Comparison of ENCODE assay signal across 18 mouse cellular contexts in the genomic region with DNA sequence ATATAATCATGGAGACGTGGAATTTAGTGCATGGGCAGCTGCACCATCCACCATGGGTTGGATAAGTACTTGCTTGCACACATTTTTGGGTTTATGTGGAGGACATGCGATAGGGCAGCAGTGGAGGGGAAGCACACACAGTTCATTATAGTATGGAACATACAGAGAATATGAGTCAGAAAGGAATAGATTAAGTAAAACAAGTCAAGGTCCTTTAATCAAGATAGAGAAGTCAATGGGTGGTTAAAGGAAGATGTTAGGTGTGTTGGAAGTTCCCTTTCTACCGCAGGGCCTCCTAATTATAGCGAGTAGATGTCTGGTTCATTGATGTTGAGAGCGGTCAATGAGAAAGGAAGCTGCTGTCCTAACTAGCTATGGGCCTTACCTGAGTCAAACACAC.
DNase-seq lines count a peak whose midpoint lies in the region; ATAC-seq and TF ChIP-seq lines count a peak whose summit lies in the region.
"Had no signal": no experiment of that assay in that cellular context is flagged by ENCODE, and none has a peak within 500 bp of the region (broad histone marks: within the 10 kb centered on the region; RNA-seq: fewer than 3 reads in every experiment).

No protein-coding gene starts in this region.

- in situ Hi-C loops in CH12.LX (cut with MboI; ENCODE audit: low pct_ligation_motif_present, low pct_unique_long_range_greater_than_20kb, low sequenced_read_pairs), result no loop called here

- H3K4me2 ChIP-seq in CH12.LX (ENCODE audit: insufficient read depth, low read depth, poor library complexity, severe bottlenecking), result no peak overlapping the region; the same call in 1 of the 2 replicates
- H3K4me2 ChIP-seq: forebrain, embryonic 13.5 days; heart, embryonic 11.5 days; hindbrain, embryonic 13.5 days had no signal

- no peak for TF ChIP-seq RAD21 in CH12.LX (IDR thresholded peaks at IDR 0.05; ENCODE audit: low read depth, low read length)

- peak overlapping the region; percentile 41; the same call in 1 of the 2 replicates for H3K27ac ChIP-seq in CH12.LX (ENCODE audit: insufficient read depth, low read depth)
- H3K27ac ChIP-seq: forebrain, embryonic 10.5 days; forebrain, embryonic 13.5 days; gastrocnemius, adult 2 months; hindbrain, embryonic 13.5 days had no signal

- no peak for TF ChIP-seq POLR2A in CH12.LX (IDR thresholded peaks at IDR 0.05; ENCODE audit: low read depth, low read length)

- TF ChIP-seq CTCF in CH12.LX (conservative IDR thresholded peaks at IDR 0.05 in 1 of 2, IDR thresholded peaks at IDR 0.05 in 1 of 2; ENCODE audit: low read depth in 2 of 2, low read length in 2 of 2), result no peak

- DNase-seq in spleen, postnatal 36 days (ENCODE audit: low spot score in 2 of 2), result peak; percentile 23 to 31
- no peak for DNase-seq in spleen, adult 18-20 months
- DNase-seq in CH12.LX (ENCODE audit: extremely low read depth), result peak; percentile 59
- DNase-seq in left cerebral cortex, adult 8-10 months (ENCODE audit: low spot score in 2 of 2), result no peak
- no peak for DNase-seq in frontal cortex, postnatal 10 days (ENCODE audit: low spot score in 2 of 2)
- DNase-seq: adrenal gland, adult 8-10 months; adrenal gland, postnatal 25 days; cerebellum, adult 11-12 months; cerebellum, postnatal 14 days; gastrocnemius, adult 2 months; gastrocnemius, postnatal 14 days; heart, adult 11 months had no signal

- H3K36me3 ChIP-seq in CH12.LX (replicated peaks in 1 of 2; ENCODE audit: control insufficient read depth in 1 of 2, insufficient read depth in 1 of 2, low read length in 1 of 2), result peaks cover 26 to 58% of the 10 kb centered on the region in 2 experiments
- H3K36me3 ChIP-seq: forebrain, embryonic 10.5 days; hindbrain, embryonic 13.5 days had no signal

- H3K9me3 ChIP-seq in CH12.LX (replicated peaks; ENCODE audit: low read length), result no peaks in the 10 kb centered on the region
- H3K9me3 ChIP-seq: forebrain, embryonic 10.5 days; forebrain, embryonic 13.5 days; hindbrain, embryonic 13.5 days had no signal

- peaks cover 4 to 48% of the 10 kb centered on the region in 2 experiments; a peak in 3 of 4 replicates for H3K4me1 ChIP-seq in CH12.LX (ENCODE audit: control insufficient read depth in 1 of 2, insufficient read depth in 2 of 2)
- H3K4me1 ChIP-seq: forebrain, embryonic 10.5 days; hindbrain, embryonic 13.5 days had no signal

- H3K9ac ChIP-seq in CH12.LX (ENCODE audit: insufficient read depth, low read depth), result no peak overlapping the region
- H3K9ac ChIP-seq: forebrain, embryonic 13.5 days; hindbrain, embryonic 13.5 days had no signal

- dilution Hi-C loops in CH12.LX (cut with MboI; ENCODE audit: extremely low pct_ligation_motif_present, extremely low pct_unique_long_range_greater_than_20kb, low sequenced_read_pairs), result no loop called here

- H3K4me3 ChIP-seq in CH12.LX (replicated peaks in 1 of 3; ENCODE audit: low read depth in 2 of 3, low read length in 2 of 3, poor library complexity in 1 of 3), result no peak overlapping the region
- H3K4me3 ChIP-seq: forebrain, embryonic 10.5 days; forebrain, embryonic 13.5 days; gastrocnemius, adult 2 months; hindbrain, embryonic 13.5 days had no signal

- H3K27me3 ChIP-seq in CH12.LX (replicated peaks), result no peaks in the 10 kb centered on the region
- H3K27me3 ChIP-seq: forebrain, embryonic 13.5 days; hindbrain, embryonic 13.5 days had no signal

- peak; percentile 27; the same call in 1 of the 2 replicates for TF ChIP-seq EP300 in CH12.LX (IDR thresholded peaks at IDR 0.05; ENCODE audit: low read length)

- peak; percentile 55 for ATAC-seq in inflammation-experienced regulatory T-cells, adult 6 months
- no peak for ATAC-seq in megakaryocyte progenitor cell, adult 5-6 weeks (replicated peaks; ENCODE audit: poor library complexity)

- peaks cover 12% of the 10 kb centered on the region for H3K79me2 ChIP-seq in CH12.LX (replicated peaks; ENCODE audit: control insufficient read depth, extremely low read depth, insufficient read depth, poor library complexity, severe bottlenecking)

TF ChIP-seq in CH12.LX, 34 proteins besides CTCF, POLR2A, EP300 and RAD21:
- TF ChIP-seq USF1 (IDR thresholded peaks at IDR 0.05; ENCODE audit: low read depth, low read length) (no peak), ETS1 (conservative IDR thresholded peaks at IDR 0.05; ENCODE audit: low read depth, low read length) (peak; percentile 23), ZNF384 (IDR thresholded peaks at IDR 0.05; ENCODE audit: low read depth, low read length) (no peak), UBTF (IDR thresholded peaks at IDR 0.05; ENCODE audit: low read depth, low read length) (no peak), IRF4 (IDR thresholded peaks at IDR 0.05; ENCODE audit: low read depth, low read length) (peak; percentile 38; the same call in 1 of the 2 replicates), MEF2A (IDR thresholded peaks at IDR 0.05; ENCODE audit: borderline replicate concordance, low read depth, low read length) (0 out of 2 replicates have a peak, but pooled peaks have one; percentile 44)

Comparison
In these comparisons a context has a peak if more than half of its experiments do, and no peak if none do; other contexts are left out.
1. DNase-seq: peak in spleen, postnatal 36 days (2 of 2) and CH12.LX (single experiment); none in spleen, adult 18-20 months (0 of 2), left cerebral cortex, adult 8-10 months (0 of 2) and frontal cortex, postnatal 10 days (0 of 2).